In genomic region chr16:13359405-13359858, GRCm38 (mm10) we compare ENCODE assay signal across 10 mouse cellular contexts.
DNase-seq lines count a peak whose midpoint lies in the region; ATAC-seq and TF ChIP-seq lines count a peak whose summit lies in the region.
"Had no signal": no experiment of that assay in that cellular context is flagged by ENCODE, and none has a peak within 500 bp of the region (broad histone marks: within the 10 kb centered on the region; RNA-seq: fewer than 3 reads in every experiment).

No protein-coding gene starts in this region.

- H3K27ac ChIP-seq in heart, adult 2 months, result peak overlapping the region; percentile 85
- H3K27ac ChIP-seq in heart, postnatal 0 days (ENCODE audit: low read depth), result peak overlapping the region; percentile 77

- H3K79me2 ChIP-seq in heart, adult 2 months (replicated peaks; ENCODE audit: control insufficient read depth, insufficient read depth, low read length), result peaks cover 5% of the 10 kb centered on the region

- no peaks in the 10 kb centered on the region for H3K9me3 ChIP-seq in heart, postnatal 0 days (replicated peaks; ENCODE audit: control insufficient read depth, low read length)
- H3K9me3 ChIP-seq: G1E; megakaryocyte, embryonic 14.5 days had no signal

- peak overlapping the region; percentile 41 for H3K4me3 ChIP-seq in heart, adult 2 months
- peak overlapping the region; percentile 35 for H3K4me3 ChIP-seq in heart, postnatal 0 days (ENCODE audit: low read depth, low read length)
- H3K4me3 ChIP-seq: megakaryocyte, embryonic 14.5 days had no signal

- no peak for TF ChIP-seq EP300 in heart, adult 2 months (IDR thresholded peaks at IDR 0.05; ENCODE audit: insufficient read depth, low read depth, low read length)
- no peak for TF ChIP-seq EP300 in heart, postnatal 0 days (IDR thresholded peaks at IDR 0.05; ENCODE audit: low read depth)

- no peak for TF ChIP-seq CTCF in heart, adult 2 months (IDR thresholded peaks at IDR 0.05)
- no peak for TF ChIP-seq CTCF in heart, postnatal 0 days (IDR thresholded peaks at IDR 0.05; ENCODE audit: low read depth)

- peak; percentile 26 to 44 for DNase-seq in heart, adult 2 months
- no peak for DNase-seq in heart, postnatal 25 days (ENCODE audit: low spot score)
- DNase-seq in cerebellum, postnatal 36 days, result peak; percentile 23 to 43
- peak; percentile 60 for DNase-seq in heart, postnatal 0 days (ENCODE audit: low spot score)
- DNase-seq in lung, postnatal 25 days (ENCODE audit: low spot score), result peak; percentile 55
- DNase-seq in B cell, adult 2 months, result no peak
- no peak for DNase-seq in thymus, adult 18-20 months

- peaks cover 14% of the 10 kb centered on the region for H3K36me3 ChIP-seq in heart, adult 2 months (ENCODE audit: control insufficient read depth, insufficient read depth, low read length)
- peaks cover 4% of the 10 kb centered on the region; the same call in 1 of the 2 replicates for H3K36me3 ChIP-seq in heart, postnatal 0 days (replicated peaks; ENCODE audit: control insufficient read depth, insufficient read depth, low read length)
- H3K36me3 ChIP-seq: G1E had no signal

- H3K9ac ChIP-seq in heart, adult 2 months (ENCODE audit: low read depth, low read length), result peak overlapping the region; percentile 53
- no peak overlapping the region for H3K9ac ChIP-seq in heart, postnatal 0 days (replicated peaks; ENCODE audit: low read depth, low read length)

- intact Hi-C loops in heart, adult 2 months (cut with DNase I), result loop anchor here (2.0 to 5.0 kb wide), 3 partner anchors 13 to 48 kb away; no protein-coding TSS in a partner anchor
- intact Hi-C loops in heart, postnatal 25 days (cut with DNase I), result loop anchor here (2.0 to 5.0 kb wide), 2 partner anchors 48 to 103 kb away; partner anchors contain the start of gene Mrtfb

- 18% methylated on average over 9 of the region's 9 CpGs for WGBS in heart, adult 2 months
- WGBS in heart, postnatal 0 days, result 23% methylated on average over 9 of the region's 9 CpGs

- peaks cover 17% of the 10 kb centered on the region for H3K4me1 ChIP-seq in heart, adult 2 months (ENCODE audit: control insufficient read depth, insufficient read depth, low read length)
- peaks cover 24% of the 10 kb centered on the region for H3K4me1 ChIP-seq in heart, postnatal 0 days (ENCODE audit: control insufficient read depth, insufficient read depth)

- ATAC-seq in heart, postnatal 0 days (ENCODE audit: insufficient read depth, low read depth), result peak; percentile 40; the same call in 1 of the 2 replicates
- no peak for ATAC-seq in inflammation-experienced regulatory T-cells, adult 6 months

- TF ChIP-seq POLR2A in heart, adult 2 months (IDR thresholded peaks at IDR 0.05; ENCODE audit: insufficient read depth, low read depth, low read length), result 0 out of 2 replicates have a peak, but pooled peaks have one; percentile 31

- H3K27me3 ChIP-seq in heart, adult 2 months (ENCODE audit: control insufficient read depth, insufficient read depth, low read length), result no peaks in the 10 kb centered on the region
- no peaks in the 10 kb centered on the region for H3K27me3 ChIP-seq in heart, postnatal 0 days (ENCODE audit: control insufficient read depth, insufficient read depth, low read length)
- H3K27me3 ChIP-seq: megakaryocyte, embryonic 14.5 days had no signal

- peak overlapping the region; percentile 57 for H3K4me2 ChIP-seq in heart, postnatal 0 days (ENCODE audit: low read depth, low read length)

Comparison
In these comparisons a context has a peak if more than half of its experiments do, and no peak if none do; other contexts are left out.
1. DNase-seq: peak in heart, adult 2 months (2 of 2), cerebellum, postnatal 36 days (2 of 2), heart, postnatal 0 days (single experiment) and lung, postnatal 25 days (single experiment); none in heart, postnatal 25 days (single experiment), B cell, adult 2 months (0 of 2) and thymus, adult 18-20 months (0 of 2).